Mouse (Mus musculus) liver, adult 2 months (tissue): ENCODE measurements around the gene Rgs7.

Experiments used
- CTCF ChIP-seq: fragments of 200-500 bp; IDR thresholded peaks from 2 replicates; pipeline ENCODE4 v1.5.1; 2011; ENCODE audit warnings: low read depth, low read length, control low read depth
- POLR2A ChIP-seq: fragments of 200-500 bp; IDR thresholded peaks from 2 replicates; pipeline ENCODE4 v1.6.1; 2011; ENCODE audit warnings: low read length, control low read depth; ENCODE audit not compliant: insufficient read depth; ENCODE audit errors: extremely low read depth

GRCm38 (mm10) chr1:175188186-175188585 is 304.1 kb downstream of the Rgs7 start:
- TF ChIP-seq POLR2A (no peak), CTCF (no peak)
